Mouse (Mus musculus): ENCODE measurements around the gene Mindy4.

DNA sequence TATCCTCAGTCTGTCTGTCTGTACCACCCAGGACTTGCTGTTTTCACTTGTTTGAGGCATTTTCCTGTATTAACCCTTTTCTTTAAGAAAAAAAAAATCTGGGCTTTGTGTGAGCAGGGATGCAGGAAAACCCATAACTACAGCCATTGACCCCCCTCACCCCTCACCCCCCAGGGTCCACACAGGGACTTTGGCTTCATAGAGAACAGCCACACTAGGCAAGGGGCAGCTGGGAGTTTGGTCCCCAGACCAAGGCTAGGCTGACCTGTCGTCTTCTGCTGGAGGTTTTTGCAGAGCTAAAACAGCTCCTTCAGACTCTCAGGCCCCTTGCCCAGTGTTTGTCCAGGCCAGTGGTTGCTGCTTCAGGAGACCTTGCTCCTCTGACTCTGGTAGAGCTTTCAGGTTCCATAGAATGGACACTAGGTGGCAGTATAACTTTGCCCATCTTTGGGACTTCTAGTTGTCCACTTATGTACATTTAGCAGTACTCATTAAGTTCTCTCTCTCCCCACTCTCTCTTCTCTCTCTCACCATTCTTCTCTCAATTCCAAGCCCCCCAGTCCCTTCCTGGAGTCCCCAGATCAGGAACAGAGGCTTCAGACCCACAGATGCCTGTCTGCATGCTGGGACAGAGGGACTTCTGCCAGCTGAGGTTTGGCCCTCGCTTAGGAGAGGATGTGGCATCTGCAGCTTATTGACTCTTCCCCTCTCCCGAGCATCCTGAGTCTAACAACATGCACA is 29.5 kb downstream of the Mindy4 start:
- no peak for TF ChIP-seq POLR2A (IDR thresholded peaks at IDR 0.05; ENCODE audit: low read depth, low read length)
- TF ChIP-seq CTCF (IDR thresholded peaks at IDR 0.05; ENCODE audit: extremely low read depth, insufficient read depth, insufficient read length, insufficient replicate concordance) = no peak
